15 mouse cellular contexts compared by ENCODE assay signal in genomic region chr13:24144858-24145257, GRCm38 (mm10).
A peak's percentile ranks its signal among the peaks of the same experiment; 100 is the strongest.
DNase-seq lines count a peak whose midpoint lies in the region; ATAC-seq and TF ChIP-seq lines count a peak whose summit lies in the region.
"Had no signal": no experiment of that assay in that cellular context is flagged by ENCODE, and none has a peak within 500 bp of the region (broad histone marks: within the 10 kb centered on the region; RNA-seq: fewer than 3 reads in every experiment).

No protein-coding gene starts in this region.

- H3K27me3 ChIP-seq in forebrain, embryonic 14.5 days (replicated peaks; ENCODE audit: control insufficient read depth, insufficient read depth, low read length) = no peaks in the 10 kb centered on the region
- no peaks in the 10 kb centered on the region for H3K27me3 ChIP-seq in forebrain, embryonic 16.5 days (replicated peaks; ENCODE audit: control insufficient read depth, insufficient read depth, low read length)
- H3K27me3 ChIP-seq in liver, adult 2 months (ENCODE audit: control insufficient read depth, insufficient read depth, low read length) = no peaks in the 10 kb centered on the region
- H3K27me3 ChIP-seq in liver, embryonic 11.5 days (replicated peaks; ENCODE audit: control insufficient read depth, insufficient read depth, low read length) = no peaks in the 10 kb centered on the region
- no peaks in the 10 kb centered on the region for H3K27me3 ChIP-seq in midbrain, embryonic 11.5 days (ENCODE audit: control insufficient read depth, insufficient read depth, low read length)
- no peaks in the 10 kb centered on the region for H3K27me3 ChIP-seq in midbrain, embryonic 13.5 days
- H3K27me3 ChIP-seq: CH12.LX; embryonic facial prominence, embryonic 12.5 days; hindbrain, embryonic 13.5 days had no signal

- H3K9ac ChIP-seq in forebrain, embryonic 14.5 days (ENCODE audit: low read length) = no peak overlapping the region
- no peak overlapping the region for H3K9ac ChIP-seq in forebrain, embryonic 16.5 days (replicated peaks; ENCODE audit: low read depth, low read length)
- no peak overlapping the region for H3K9ac ChIP-seq in liver, adult 2 months (ENCODE audit: low read depth, low read length)
- H3K9ac ChIP-seq in liver, embryonic 11.5 days (ENCODE audit: low read depth, low read length) = no peak overlapping the region
- no peak overlapping the region for H3K9ac ChIP-seq in midbrain, embryonic 11.5 days (ENCODE audit: low read length)
- no peak overlapping the region for H3K9ac ChIP-seq in midbrain, embryonic 13.5 days (replicated peaks)
- H3K9ac ChIP-seq: embryonic facial prominence, embryonic 12.5 days; forebrain, postnatal 0 days; hindbrain, embryonic 13.5 days had no signal

- H3K27ac ChIP-seq in forebrain, embryonic 14.5 days (ENCODE audit: low read depth, low read length) = no peak overlapping the region
- no peak overlapping the region for H3K27ac ChIP-seq in forebrain, embryonic 16.5 days (ENCODE audit: low read length)
- H3K27ac ChIP-seq in liver, adult 2 months (replicated peaks; ENCODE audit: insufficient read depth, low read depth, low read length) = peak overlapping the region; percentile 68; the same call in 1 of the 2 replicates
- no peak overlapping the region for H3K27ac ChIP-seq in liver, embryonic 11.5 days (ENCODE audit: low read depth, low read length)
- no peak overlapping the region for H3K27ac ChIP-seq in midbrain, embryonic 11.5 days (ENCODE audit: low read depth, low read length)
- no peak overlapping the region for H3K27ac ChIP-seq in midbrain, embryonic 13.5 days
- H3K27ac ChIP-seq: embryonic facial prominence, embryonic 12.5 days; hindbrain, embryonic 13.5 days; hindbrain, postnatal 0 days had no signal

- WGBS in forebrain, embryonic 14.5 days = 55% methylated on average over 4 of the region's 4 CpGs
- WGBS in forebrain, embryonic 16.5 days = 47% methylated on average over 4 of the region's 4 CpGs
- 90% methylated on average over 4 of the region's 4 CpGs for WGBS in liver, adult 2 months
- WGBS in liver, embryonic 11.5 days = 63% methylated on average over 4 of the region's 4 CpGs
- WGBS in midbrain, embryonic 11.5 days = 59% methylated on average over 4 of the region's 4 CpGs
- WGBS in midbrain, embryonic 13.5 days = 49% methylated on average over 4 of the region's 4 CpGs

- peak; percentile 29; the same call in 1 of the 2 replicates for ATAC-seq in forebrain, embryonic 14.5 days
- no peak for ATAC-seq in forebrain, embryonic 16.5 days
- no peak for ATAC-seq in liver, embryonic 11.5 days (replicated peaks; ENCODE audit: low FRiP score)
- ATAC-seq in midbrain, embryonic 11.5 days (ENCODE audit: low FRiP score) = no peak
- no peak for ATAC-seq in midbrain, embryonic 13.5 days
- ATAC-seq: forebrain, postnatal 0 days; hindbrain, postnatal 0 days had no signal

- H3K36me3 ChIP-seq in forebrain, embryonic 14.5 days (ENCODE audit: control insufficient read depth, insufficient read depth, low read length) = no peaks in the 10 kb centered on the region
- H3K36me3 ChIP-seq in forebrain, embryonic 16.5 days (ENCODE audit: control insufficient read depth, insufficient read depth) = no peaks in the 10 kb centered on the region
- H3K36me3 ChIP-seq in liver, adult 2 months (ENCODE audit: control insufficient read depth, insufficient read depth, low read length) = peaks cover 25% of the 10 kb centered on the region
- H3K36me3 ChIP-seq in liver, embryonic 11.5 days (ENCODE audit: control insufficient read depth, insufficient read depth, low read length) = no peaks in the 10 kb centered on the region
- H3K36me3 ChIP-seq in midbrain, embryonic 11.5 days (ENCODE audit: control insufficient read depth, insufficient read depth, low read length) = no peaks in the 10 kb centered on the region
- H3K36me3 ChIP-seq in midbrain, embryonic 13.5 days = no peaks in the 10 kb centered on the region
- H3K36me3 ChIP-seq: embryonic facial prominence, embryonic 12.5 days; hindbrain, embryonic 13.5 days had no signal

- H3K4me1 ChIP-seq in forebrain, embryonic 14.5 days (ENCODE audit: control insufficient read depth, insufficient read depth, low read length) = no peaks in the 10 kb centered on the region
- H3K4me1 ChIP-seq in forebrain, embryonic 16.5 days (replicated peaks; ENCODE audit: control insufficient read depth, insufficient read depth, low read length) = no peaks in the 10 kb centered on the region
- H3K4me1 ChIP-seq in liver, adult 2 months (ENCODE audit: control insufficient read depth, insufficient read depth, low read length) = peaks cover 9% of the 10 kb centered on the region
- no peaks in the 10 kb centered on the region for H3K4me1 ChIP-seq in liver, embryonic 11.5 days (replicated peaks; ENCODE audit: control insufficient read depth, insufficient read depth, low read length)
- no peaks in the 10 kb centered on the region for H3K4me1 ChIP-seq in midbrain, embryonic 11.5 days (ENCODE audit: control insufficient read depth, insufficient read depth, low read length)
- H3K4me1 ChIP-seq in midbrain, embryonic 13.5 days (replicated peaks) = no peaks in the 10 kb centered on the region
- H3K4me1 ChIP-seq: embryonic facial prominence, embryonic 12.5 days; hindbrain, embryonic 13.5 days had no signal

- H3K4me2 ChIP-seq in forebrain, embryonic 14.5 days (ENCODE audit: low read length) = no peak overlapping the region
- no peak overlapping the region for H3K4me2 ChIP-seq in forebrain, embryonic 16.5 days (ENCODE audit: low read length)
- no peak overlapping the region for H3K4me2 ChIP-seq in liver, embryonic 11.5 days
- no peak overlapping the region for H3K4me2 ChIP-seq in midbrain, embryonic 11.5 days
- no peak overlapping the region for H3K4me2 ChIP-seq in midbrain, embryonic 13.5 days (replicated peaks)
- H3K4me2 ChIP-seq: embryonic facial prominence, embryonic 12.5 days; hindbrain, embryonic 13.5 days had no signal

- H3K4me3 ChIP-seq in forebrain, embryonic 14.5 days (ENCODE audit: low read depth, low read length) = no peak overlapping the region
- H3K4me3 ChIP-seq in forebrain, embryonic 16.5 days (replicated peaks; ENCODE audit: low read length) = no peak overlapping the region
- no peak overlapping the region for H3K4me3 ChIP-seq in liver, adult 2 months (ENCODE audit: insufficient read depth, low read depth, low read length)
- H3K4me3 ChIP-seq in liver, embryonic 11.5 days (ENCODE audit: low read depth, low read length) = no peak overlapping the region
- H3K4me3 ChIP-seq in midbrain, embryonic 11.5 days (ENCODE audit: low read depth, low read length) = no peak overlapping the region
- H3K4me3 ChIP-seq in midbrain, embryonic 13.5 days (replicated peaks) = no peak overlapping the region
- H3K4me3 ChIP-seq: embryonic facial prominence, embryonic 12.5 days; hindbrain, embryonic 13.5 days had no signal

- no peaks in the 10 kb centered on the region for H3K79me2 ChIP-seq in liver, adult 2 months (ENCODE audit: control insufficient read depth, insufficient read depth, low read length)

- no peak for TF ChIP-seq POLR2A in liver, adult 2 months (IDR thresholded peaks at IDR 0.05; ENCODE audit: extremely low read depth, insufficient read depth, low read length)

- peak; percentile 22 for DNase-seq in forebrain, embryonic 14.5 days (ENCODE audit: low spot score)
- no peak for DNase-seq in liver, adult 2 months (ENCODE audit: extremely low read depth, low read depth, low spot score)
- no peak for DNase-seq in liver, embryonic 11.5 days (ENCODE audit: low spot score)
- DNase-seq in midbrain, embryonic 11.5 days (ENCODE audit: low spot score, missing footprints) = peak; percentile 57
- DNase-seq in 416B (ENCODE audit: low read depth) = peak; percentile 33
- no peak for DNase-seq in thymus, postnatal 0 days (ENCODE audit: low spot score)
- DNase-seq: cerebellum, adult 8-10 months; forebrain, postnatal 0 days; gastrocnemius, postnatal 14 days had no signal

- H3K9me3 ChIP-seq in forebrain, embryonic 14.5 days (replicated peaks; ENCODE audit: control insufficient read depth, low read length) = no peaks in the 10 kb centered on the region
- no peaks in the 10 kb centered on the region for H3K9me3 ChIP-seq in forebrain, embryonic 16.5 days (ENCODE audit: control insufficient read depth, low read length)
- H3K9me3 ChIP-seq in liver, embryonic 11.5 days (ENCODE audit: control insufficient read depth, low read length) = no peaks in the 10 kb centered on the region
- no peaks in the 10 kb centered on the region for H3K9me3 ChIP-seq in midbrain, embryonic 11.5 days (ENCODE audit: control insufficient read depth, low read length)
- H3K9me3 ChIP-seq in midbrain, embryonic 13.5 days = no peaks in the 10 kb centered on the region
- H3K9me3 ChIP-seq: embryonic facial prominence, embryonic 12.5 days; hindbrain, embryonic 13.5 days had no signal

- TF ChIP-seq CTCF in liver, adult 2 months (IDR thresholded peaks at IDR 0.05; ENCODE audit: low read depth, low read length) = no peak

Comparison
In these comparisons a context has a peak if more than half of its experiments do, and no peak if none do; other contexts are left out.
1. DNase-seq: peak in forebrain, embryonic 14.5 days (single experiment), midbrain, embryonic 11.5 days (single experiment) and 416B (single experiment); none in liver, adult 2 months (single experiment), liver, embryonic 11.5 days (single experiment) and thymus, postnatal 0 days (single experiment).